Mouse (Mus musculus) layer of hippocampus, postnatal 14 days (tissue): ENCODE measurements around the gene Slc12a7. TPM values are rescaled to one million over a fixed set of nuclear protein-coding genes. Genes with fewer than 3 reads are reported as not detected.
A peak's percentile ranks its signal among the peaks of the same experiment; 100 is the strongest.

ENCODE experiments used
- DNase-seq, 2 experiments: peaks; one replicate each; pipeline ENCODE4 v3.0.0; 2021 to 2022; ENCODE audit warnings: low spot score in 2 of 2, mixed read lengths in 1 of 2
- total RNA-seq, 2 experiments: library from RNA; stranded (reverse); gene quantifications; 2 replicates each; pipeline ENCODE4 v1.2.3; 2021

The Slc12a7 gene
- total RNA-seq, 2 experiments from 2014 or later: 6.2 to 6.7 TPM

GRCm38 (mm10) chr13:73814181-73814580 lies 81.3 kb downstream of the Slc12a7 start:
- DNase-seq: no peak

GRCm38 (mm10) chr13:73816338-73816737 lies 83.4 kb downstream of the Slc12a7 start:
- no peak for DNase-seq

GRCm38 (mm10) chr13:73818921-73819320 lies 86.0 kb downstream of the Slc12a7 start:
- no peak for DNase-seq

GRCm38 (mm10) chr13:73821251-73821650 lies 88.4 kb downstream of the Slc12a7 start:
- DNase-seq: no peak

DNA sequence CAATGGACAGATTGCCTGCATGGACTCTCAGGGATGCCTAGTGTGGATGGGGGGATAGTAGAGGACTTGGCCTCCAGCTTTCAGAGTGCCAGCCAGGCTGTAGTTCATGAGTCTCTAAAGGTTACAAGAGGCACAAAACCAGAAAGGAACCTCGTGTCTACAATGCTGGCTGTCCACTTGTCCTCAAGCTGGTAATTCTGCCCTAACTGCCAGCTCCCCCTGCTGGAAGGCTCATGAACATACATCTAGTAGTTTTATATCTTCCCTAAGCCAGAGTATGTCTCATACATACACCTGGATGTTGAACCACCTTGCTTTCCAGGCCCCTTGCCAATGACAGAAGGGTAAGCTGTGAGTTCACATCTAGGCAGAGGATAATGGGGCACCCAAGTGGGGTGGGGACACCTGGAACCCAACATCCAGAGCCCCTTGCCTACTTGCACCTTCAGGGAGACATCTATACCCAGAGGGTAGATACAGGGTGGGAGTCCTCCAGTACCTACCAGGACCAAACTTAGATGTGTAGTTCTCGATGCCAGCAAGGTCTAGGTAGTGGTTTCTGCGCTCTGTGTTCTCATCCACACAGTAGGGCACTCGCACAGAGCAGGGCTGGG lies 89.4 kb downstream of the Slc12a7 start:
- DNase-seq: peak in 1 of 2 experiments; percentile 55

DNA sequence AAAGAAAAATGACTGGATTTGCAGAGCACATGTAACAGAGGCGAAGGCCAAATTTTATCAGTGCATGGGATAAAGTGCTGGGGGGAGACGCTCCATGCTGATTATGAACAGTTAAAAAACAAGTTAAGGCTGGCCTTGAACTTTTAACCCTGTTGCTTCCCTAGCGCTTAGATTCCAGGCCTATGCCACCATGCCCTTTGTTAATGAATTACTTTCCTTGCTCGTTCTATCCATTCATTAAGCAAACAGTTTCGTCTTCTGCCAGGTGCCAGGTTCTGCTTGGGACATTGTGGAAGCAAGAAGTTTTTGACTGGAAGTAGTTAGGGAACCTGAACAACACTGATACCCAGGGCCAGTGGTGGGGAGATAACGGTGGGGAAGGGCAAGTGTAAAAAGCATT lies 90.8 kb downstream of the Slc12a7 start:
- DNase-seq: no peak

- DNase-seq: no peak
These were observed 94.3 kb downstream of the Slc12a7 start for GRCm38 (mm10) chr13:73827243-73827642.

GRCm38 (mm10) chr13:73831486-73831885 lies 98.6 kb downstream of the Slc12a7 start:
- DNase-seq: peak; percentile 46 to 47

DNA sequence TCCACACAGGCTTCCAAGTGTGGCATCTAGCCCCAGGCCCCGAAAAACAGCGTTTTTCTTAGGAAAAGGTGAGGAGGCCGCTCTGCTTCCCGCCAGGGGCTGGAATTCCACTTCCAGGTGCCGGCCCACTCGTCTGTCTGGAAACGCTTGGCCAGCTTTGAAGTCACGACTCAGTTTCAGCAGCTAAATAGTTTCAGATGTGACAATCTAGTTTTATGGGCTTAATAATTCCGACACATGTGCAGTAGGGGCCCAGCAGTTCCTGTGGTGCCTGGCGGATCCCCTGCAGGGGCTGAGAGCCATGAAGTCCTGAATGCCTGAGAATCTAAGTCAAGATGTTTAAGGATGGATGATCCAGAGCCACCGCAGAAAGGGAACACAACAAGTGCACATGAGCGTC lies 100.9 kb downstream of the Slc12a7 start:
- no peak for DNase-seq

GRCm38 (mm10) chr13:73835791-73836190 lies 102.9 kb downstream of the Slc12a7 start:
- DNase-seq: no peak

DNA sequence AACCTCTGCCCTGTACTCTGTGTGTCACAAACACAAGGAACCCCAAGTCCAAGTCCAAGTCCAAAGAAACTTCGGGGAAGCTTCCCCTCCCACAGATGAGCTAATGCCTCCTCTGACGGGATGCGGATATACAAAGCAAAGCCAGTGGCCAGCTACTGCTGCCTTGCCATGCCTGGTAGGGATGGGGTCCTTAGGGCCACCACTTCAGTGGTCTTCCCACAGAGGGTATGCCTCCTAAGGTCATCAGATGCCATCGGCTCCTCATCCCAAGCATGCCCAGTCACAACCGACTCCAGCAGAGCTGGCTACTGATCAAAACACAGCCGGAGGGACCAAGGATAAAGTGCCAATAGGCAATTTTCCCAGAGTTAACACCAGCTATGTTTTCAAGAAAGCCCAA lies 103.6 kb downstream of the Slc12a7 start:
- peak in 1 of 2 experiments; percentile 49 for DNase-seq

DNA sequence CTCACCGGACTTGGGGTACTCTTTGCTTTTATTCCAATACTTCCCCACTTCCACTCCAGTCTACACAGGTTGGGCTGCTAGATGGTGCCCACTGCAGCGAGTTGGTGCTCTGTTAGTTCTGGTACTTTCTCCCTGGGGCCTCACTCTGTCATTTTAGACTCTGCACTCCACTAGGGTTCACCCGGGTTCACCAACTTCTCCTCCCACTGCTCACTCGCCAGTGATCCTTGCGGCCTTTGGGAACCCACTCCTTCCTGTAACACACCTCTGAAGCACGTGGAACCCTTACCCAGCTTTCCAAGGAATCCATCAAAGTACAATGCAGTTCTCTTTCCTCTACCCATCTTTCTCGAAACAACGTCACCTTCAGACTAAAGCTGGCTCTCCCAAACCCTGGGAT lies 104.8 kb downstream of the Slc12a7 start:
- no peak for DNase-seq

- peak in 1 of 2 experiments; percentile 23 for DNase-seq
These were observed 106.2 kb downstream of the Slc12a7 start for GRCm38 (mm10) chr13:73839137-73839548.

DNA sequence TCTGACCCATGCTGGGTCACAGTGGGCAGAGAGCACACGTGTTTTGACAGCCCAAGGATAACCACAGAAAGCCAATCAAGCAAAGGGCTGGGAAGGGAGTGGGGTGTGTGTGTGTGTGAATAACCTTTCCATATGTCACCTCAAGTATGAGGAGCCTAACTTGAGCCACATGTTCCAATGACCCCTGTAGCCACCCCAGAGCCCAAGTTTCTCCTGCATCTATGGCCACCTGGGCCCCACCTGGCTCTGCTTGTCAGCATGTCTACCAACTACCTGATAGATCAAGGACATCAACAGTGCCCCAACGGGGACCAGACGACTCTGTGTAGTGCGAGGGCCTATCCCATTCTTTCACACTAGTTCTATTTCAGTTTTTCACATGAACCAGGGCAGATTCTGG lies 106.8 kb downstream of the Slc12a7 start:
- DNase-seq: no peak

DNA sequence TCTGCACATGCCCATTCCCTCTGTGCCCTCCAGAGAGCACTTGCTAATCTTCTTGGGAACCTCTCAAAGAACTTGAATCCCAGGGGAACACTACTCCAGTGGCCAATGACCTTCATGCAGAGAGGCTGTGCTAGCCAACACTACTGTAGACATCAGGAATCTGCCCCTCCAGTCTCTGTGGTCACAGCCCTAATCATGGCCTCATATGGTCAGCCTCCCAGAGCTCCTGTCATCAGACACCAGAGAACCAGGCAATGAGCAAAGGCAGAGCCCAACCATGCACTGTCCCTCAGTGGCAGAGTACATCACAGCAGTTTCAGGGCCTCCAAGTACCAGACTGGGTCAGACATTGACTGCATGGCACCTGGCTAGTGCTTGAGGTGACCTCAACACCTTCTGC lies 109.8 kb downstream of the Slc12a7 start:
- DNase-seq: no peak

DNA sequence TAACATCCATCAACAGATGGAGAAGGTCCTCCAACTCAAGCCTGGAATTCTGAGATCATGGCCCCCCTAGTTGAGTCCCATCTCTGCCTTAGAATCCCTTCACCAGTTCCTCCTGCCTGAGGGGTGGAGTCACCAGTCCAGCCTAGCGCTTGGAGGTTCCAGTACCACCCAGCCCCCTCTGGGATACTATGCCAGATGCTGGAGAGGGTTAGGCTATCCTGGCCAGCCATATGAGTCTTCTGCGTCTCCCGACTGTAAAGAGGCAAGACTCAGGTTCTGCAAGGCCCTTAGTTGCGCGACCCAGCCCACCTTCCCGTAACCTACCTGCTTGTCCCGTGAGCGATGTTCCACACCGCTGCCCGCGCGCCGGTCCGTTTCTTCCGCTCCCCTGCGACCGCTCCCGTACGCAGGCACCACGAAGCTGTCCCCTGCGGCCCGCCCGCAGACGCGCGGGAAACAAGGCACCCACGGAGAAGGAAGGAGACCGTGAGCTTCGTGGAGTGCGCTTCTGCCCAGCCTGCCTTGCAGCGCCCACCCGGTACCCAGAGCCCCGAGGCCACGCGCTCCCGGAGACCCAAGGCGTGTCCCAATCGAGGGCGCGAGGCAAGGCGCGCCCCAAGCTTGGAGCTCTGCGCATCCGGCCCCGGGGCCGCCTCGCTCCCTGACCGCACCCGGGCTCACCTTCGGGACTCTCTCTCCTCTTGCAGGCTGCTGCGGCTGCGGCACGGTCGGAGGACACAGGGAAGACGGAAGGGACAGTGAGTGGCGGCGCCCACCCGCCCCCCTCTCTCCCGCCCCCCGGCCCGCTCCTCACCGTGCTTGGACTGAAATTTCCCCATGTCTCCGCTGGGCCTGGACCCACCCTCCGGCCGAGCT lies 113.9 kb downstream of the Slc12a7 start:
- DNase-seq: no peak

DNA sequence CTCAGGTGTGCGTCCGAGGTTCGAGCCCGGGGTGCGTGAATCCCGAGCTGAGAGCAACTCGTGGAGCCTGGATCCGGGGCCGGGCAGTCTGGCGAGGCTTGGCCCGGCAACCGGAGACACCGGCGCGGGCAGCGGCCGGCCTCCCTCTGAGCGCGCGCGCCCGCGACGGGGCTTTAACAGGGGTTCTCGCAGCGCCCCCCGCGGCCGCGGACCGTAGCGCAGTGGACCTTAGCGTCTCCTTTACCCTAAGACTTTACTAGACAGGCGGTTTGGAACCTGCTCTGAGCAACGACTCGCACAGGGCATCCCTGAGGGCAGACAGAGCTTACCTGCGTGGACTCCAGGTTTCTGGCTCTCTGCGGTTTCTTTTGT lies 114.6 kb downstream of the Slc12a7 start, which contains the start of gene Nkd2:
Gene Nkd2, minus strand, starts transcription at position 167 of the 372 bp plus-strand sequence.
- DNase-seq: peak; percentile 73 to 78

Other genes starting within 250 kb of the Slc12a7 start
- gene Slc6a3, start 196.3 kb upstream of the Slc12a7 start, total RNA-seq: under 1 TPM; 0.16 to 0.29 TPM
- 100 to 1,000 TPM; 121 to 125 TPM for gene Clptm1l, start 129.1 kb upstream of the Slc12a7 start, total RNA-seq
- 1 to 10 TPM; 2.6 to 4.4 TPM for gene Tert, start 106.2 kb upstream of the Slc12a7 start, total RNA-seq
- not detected for gene Slc6a18, start 55.1 kb upstream of the Slc12a7 start, total RNA-seq
- gene Slc6a19, start 28.2 kb upstream of the Slc12a7 start, total RNA-seq: under 1 TPM in 1 of 2 experiments, not detected in 1; 0.44 TPM
- 10 to 100 TPM; 13.7 to 14.1 TPM for gene Nkd2, start 114.5 kb downstream of the Slc12a7 start, total RNA-seq
- 1 to 10 TPM in 1 of 2 experiments, under 1 TPM in 1; 0.78 to 2.0 TPM for gene Trip13, start 204.7 kb downstream of the Slc12a7 start, total RNA-seq
- 100 to 1,000 TPM; 102 to 103 TPM for gene Brd9, start 204.7 kb downstream of the Slc12a7 start, total RNA-seq
- gene Zdhhc11, start 230.8 kb downstream of the Slc12a7 start, total RNA-seq: not detected